Mouse (Mus musculus) embryonic facial prominence, embryonic 12.5 days (tissue): ENCODE measurements around the gene 2410002F23Rik. TPM values are rescaled to one million over a fixed set of nuclear protein-coding genes. Genes with fewer than 3 reads are reported as not detected.
"Not testable (repeated sequence)": the region's sequence is repeated elsewhere in the genome, so short reads cannot be mapped to it uniquely, and the experiment has no call there.

Source experiments
- ATAC-seq: fragments of 200-750 bp; cut with Nextera tagmentation; 2 replicates; pipeline ENCODE4 v1.8.0; 2017; ENCODE audit not compliant: insufficient number of reproducible peaks, insufficient read depth, low FRiP score, low TSS enrichment
- H3K27ac ChIP-seq: fragments of 300-500 bp; sonication (generic); 2 replicates; pipeline ENCODE4 v1.5.1; 2016; ENCODE audit warnings: mild to moderate bottlenecking
- H3K27me3 ChIP-seq: fragments of 300-500 bp; sonication (generic); 2 replicates; pipeline ENCODE4 v1.6.1; 2016; ENCODE audit warnings: mild to moderate bottlenecking, moderate library complexity
- H3K36me3 ChIP-seq: fragments of 300-500 bp; sonication (generic); 2 replicates; pipeline ENCODE4 v1.6.1; 2016; ENCODE audit warnings: mild to moderate bottlenecking
- H3K4me1 ChIP-seq: fragments of 300-500 bp; sonication (generic); 2 replicates; pipeline ENCODE4 v1.6.1; 2016
- H3K4me2 ChIP-seq: fragments of 300-500 bp; sonication (generic); replicated peaks from 2 replicates; pipeline ENCODE4 v1.6.1; 2016; ENCODE audit warnings: mild to moderate bottlenecking, moderate library complexity
- H3K4me3 ChIP-seq: fragments of 300-500 bp; sonication (generic); 2 replicates; pipeline ENCODE4 v1.5.1; 2016; ENCODE audit warnings: mild to moderate bottlenecking
- H3K9ac ChIP-seq: fragments of 300-500 bp; sonication (generic); 2 replicates; pipeline ENCODE4 v1.6.1; 2016; ENCODE audit warnings: mild to moderate bottlenecking, moderate library complexity
- H3K9me3 ChIP-seq: fragments of 300-500 bp; sonication (generic); 2 replicates; pipeline ENCODE4 v1.6.1; 2016; ENCODE audit warnings: mild to moderate bottlenecking, moderate library complexity
- WGBS: fragments of 180-500 bp; shearing (Covaris S2); methylation state at CpG from one replicate; pipeline ENCODE4 v1.1.7; 2016; 5-methylcytosine and 5-hydroxymethylcytosine counted together
- polyA plus RNA-seq: library from polyadenylated mRNA; unstranded; fragments of >200 nt; fragmentation: Nextera tagmentation; extraction: Ambion mirVana; gene quantifications from 2 replicates; pipeline ENCODE4 v1.2.1, GENCODE M21; 2016

The 2410002F23Rik gene
- polyA plus RNA-seq, 1 experiment from 2014 or later = 208 TPM

DNA sequence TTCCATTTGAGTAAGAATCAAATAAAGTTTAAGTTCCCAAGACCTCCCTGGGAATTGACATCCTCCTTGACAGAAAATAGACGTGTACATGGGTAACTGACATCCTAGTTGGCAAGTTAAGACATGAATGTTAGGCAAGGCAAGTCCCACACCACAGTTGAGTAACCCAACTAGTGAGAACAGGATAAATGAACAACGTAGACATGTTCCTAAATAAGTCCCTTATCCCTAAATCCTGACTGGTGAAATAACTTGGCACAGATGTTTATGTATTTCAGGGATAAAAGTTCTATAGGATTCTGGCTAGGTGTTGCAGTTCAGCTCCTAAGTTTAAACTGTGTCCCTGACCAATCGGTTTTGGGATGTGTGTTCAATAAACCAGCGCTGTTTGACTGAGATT is 44.5 kb downstream of the 2410002F23Rik start:
- H3K27me3 ChIP-seq = no peaks in the 10 kb centered on the region
- 0 out of 2 replicates have a peak, but pooled peaks cover 4% of the 10 kb centered on the region for H3K9me3 ChIP-seq
- H3K36me3 ChIP-seq = no peaks in the 10 kb centered on the region
- H3K4me3 ChIP-seq = no peak overlapping the region
- H3K4me1 ChIP-seq = no peaks in the 10 kb centered on the region
- no peak overlapping the region for H3K27ac ChIP-seq
- no peak for ATAC-seq
- H3K9ac ChIP-seq = no peak overlapping the region
- WGBS = 78% methylated on average over 4 of the region's 4 CpGs
- H3K4me2 ChIP-seq = no peak overlapping the region

DNA sequence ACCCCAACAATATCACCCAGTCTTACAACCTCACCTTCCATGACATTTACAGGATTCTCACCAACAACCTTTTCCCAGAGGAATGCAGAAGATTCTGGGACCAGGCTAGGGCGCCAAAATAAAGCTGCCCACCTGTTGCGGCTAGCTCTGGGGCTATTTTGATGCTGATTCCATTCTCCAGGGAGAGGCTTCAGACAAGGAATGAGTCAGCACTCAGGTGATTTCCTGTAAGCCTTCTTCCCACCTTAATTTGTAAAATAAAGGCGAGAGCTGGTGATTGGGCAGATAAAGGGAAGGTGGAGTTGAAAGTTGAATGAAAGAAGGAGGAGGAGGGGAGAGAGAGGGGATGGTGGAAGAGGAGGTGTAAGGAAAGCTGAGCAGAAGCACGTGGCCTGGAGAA is 44.9 kb downstream of the 2410002F23Rik start:
- 54% methylated on average over 4 of the region's 4 CpGs for WGBS

DNA sequence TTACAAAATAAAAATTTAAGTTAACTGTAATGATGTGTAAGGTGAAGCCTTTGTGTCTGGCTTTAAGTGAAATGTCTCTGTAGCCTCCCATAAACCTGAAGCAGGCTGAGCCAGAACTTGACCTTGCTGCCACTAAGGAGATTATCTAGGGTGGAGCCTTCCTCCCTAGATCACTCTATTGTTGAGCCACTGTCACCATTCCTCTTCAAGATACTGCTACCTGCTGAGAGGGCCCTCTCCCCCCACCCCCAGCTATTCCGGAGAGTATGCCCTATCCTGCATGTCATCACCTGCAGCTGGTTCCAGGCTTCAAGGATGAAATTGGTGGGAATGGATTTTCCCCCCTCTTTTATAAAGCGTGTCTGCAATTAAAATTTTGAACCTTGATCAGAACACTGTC is 51.0 kb downstream of the 2410002F23Rik start:
- H3K27me3 ChIP-seq, H3K4me2 ChIP-seq, H3K9ac ChIP-seq, ATAC-seq, H3K27ac ChIP-seq, H3K9me3 ChIP-seq, H3K4me3 ChIP-seq, H3K4me1 ChIP-seq, H3K36me3 ChIP-seq: not testable (repeated sequence)
- 73% methylated on average over 2 of the region's 2 CpGs for WGBS

More for the DNA sequence above, 44.9 kb downstream of the 2410002F23Rik start:
- Histone ChIP-seq H3K4me3 (no peak overlapping the region), H3K9me3 (0 out of 2 replicates have a peak, but pooled peaks cover 4% of the 10 kb centered on the region), H3K27ac (no peak overlapping the region), H3K9ac (no peak overlapping the region), H3K27me3 (no peaks in the 10 kb centered on the region), H3K36me3 (no peaks in the 10 kb centered on the region), H3K4me1 (no peaks in the 10 kb centered on the region), H3K4me2 (no peak overlapping the region)
- no peak for ATAC-seq

Other genes with a start within 250 kb of the 2410002F23Rik start
- gene Klk1b26, start 234.6 kb upstream of the 2410002F23Rik start, polyA plus RNA-seq = not detected in 2 replicates
- gene Klk1b27, start 194.4 kb upstream of the 2410002F23Rik start, polyA plus RNA-seq = not detected in 2 replicates
- gene Klk1b21, start 144.4 kb upstream of the 2410002F23Rik start, polyA plus RNA-seq = not detected in 2 replicates
- not detected in 2 replicates for gene Klk1b22, start 134.0 kb upstream of the 2410002F23Rik start, polyA plus RNA-seq
- not detected in 2 replicates for gene Klk1b16, start 110.0 kb upstream of the 2410002F23Rik start, polyA plus RNA-seq
- not detected in 2 replicates for gene Klk1b24, start 58.5 kb upstream of the 2410002F23Rik start, polyA plus RNA-seq
- not detected in 2 replicates for gene Klk1b3, start 48.5 kb upstream of the 2410002F23Rik start, polyA plus RNA-seq
- not detected in 2 replicates for gene Klk1b4, start 39.3 kb upstream of the 2410002F23Rik start, polyA plus RNA-seq
- not detected in 2 replicates for gene Klk1b5, start 30.8 kb upstream of the 2410002F23Rik start, polyA plus RNA-seq
- not detected in 2 replicates for gene Klk1, start 21.4 kb upstream of the 2410002F23Rik start, polyA plus RNA-seq
- gene Gm36864, start 10.5 kb upstream of the 2410002F23Rik start, polyA plus RNA-seq = 0.15 TPM in 1 of 2 replicates, not detected in the other
- gene 1700028J19Rik, start within 50 bp of the 2410002F23Rik start, polyA plus RNA-seq = 0.58 and 0.84 TPM in 2 replicates
- gene Acp4, start 10.7 kb downstream of the 2410002F23Rik start, polyA plus RNA-seq = 0.10 TPM in 1 of 2 replicates, not detected in the other
- gene Gm15517, start 14.7 kb downstream of the 2410002F23Rik start, polyA plus RNA-seq = not detected in 2 replicates
- 1.9 and 2.3 TPM in 2 replicates for gene Clec11a, start 60.2 kb downstream of the 2410002F23Rik start, polyA plus RNA-seq
- gene Shank1, start 63.5 kb downstream of the 2410002F23Rik start, polyA plus RNA-seq = 2.4 and 3.8 TPM in 2 replicates
- 2.9 and 3.3 TPM in 2 replicates for gene Syt3, start 137.4 kb downstream of the 2410002F23Rik start, polyA plus RNA-seq
- 0.86 and 1.1 TPM in 2 replicates for gene 1700008O03Rik, start 139.1 kb downstream of the 2410002F23Rik start, polyA plus RNA-seq
- gene Lrrc4b, start 182.3 kb downstream of the 2410002F23Rik start, polyA plus RNA-seq = 2.3 and 2.6 TPM in 2 replicates
- gene Aspdh, start 218.7 kb downstream of the 2410002F23Rik start, polyA plus RNA-seq = 0.42 and 0.71 TPM in 2 replicates
- gene Josd2, start 221.3 kb downstream of the 2410002F23Rik start, polyA plus RNA-seq = 80.4 and 85.6 TPM in 2 replicates
- gene Emc10, start 249.8 kb downstream of the 2410002F23Rik start, polyA plus RNA-seq = 121 and 124 TPM in 2 replicates
- gene Fam71e1, start 249.9 kb downstream of the 2410002F23Rik start, polyA plus RNA-seq = 20.2 and 22.5 TPM in 2 replicates